Mouse (Mus musculus): ENCODE measurements around the gene Dstyk.

Dstyk gene

GRCm38 (mm10) chr1:132381929-132382328, 35.4 kb upstream of the Dstyk start:
- H3K36me3 ChIP-seq (ENCODE audit: control insufficient read depth, insufficient read depth, low read length, poor library complexity, severe bottlenecking) = no peaks in the 10 kb centered on the region
- DNase-seq (ENCODE audit: low read depth, low spot score) = no peak
- no peaks in the 10 kb centered on the region for H3K27me3 ChIP-seq (ENCODE audit: control insufficient read depth, insufficient read depth, low read length, poor library complexity, severe bottlenecking)

GRCm38 (mm10) chr1:132384001-132384554, 33.3 kb upstream of the Dstyk start:
- H3K36me3 ChIP-seq (ENCODE audit: control insufficient read depth, insufficient read depth, low read length, poor library complexity, severe bottlenecking) = no peaks in the 10 kb centered on the region
- no peak for DNase-seq (ENCODE audit: low read depth, low spot score)
- no peaks in the 10 kb centered on the region for H3K27me3 ChIP-seq (ENCODE audit: control insufficient read depth, insufficient read depth, low read length, poor library complexity, severe bottlenecking)

- H3K36me3 ChIP-seq (ENCODE audit: control insufficient read depth, insufficient read depth, low read length, poor library complexity, severe bottlenecking) = no peaks in the 10 kb centered on the region
- DNase-seq (ENCODE audit: low read depth, low spot score) = no peak
- no peaks in the 10 kb centered on the region for H3K27me3 ChIP-seq (ENCODE audit: control insufficient read depth, insufficient read depth, low read length, poor library complexity, severe bottlenecking)
Observed at GRCm38 (mm10) chr1:132385266-132385665, 32.1 kb upstream of the Dstyk start.

- H3K27me3 ChIP-seq (ENCODE audit: control insufficient read depth, insufficient read depth, low read length, poor library complexity, severe bottlenecking) = no peaks in the 10 kb centered on the region
- H3K36me3 ChIP-seq (ENCODE audit: control insufficient read depth, insufficient read depth, low read length, poor library complexity, severe bottlenecking) = no peaks in the 10 kb centered on the region
- no peak for DNase-seq (ENCODE audit: low read depth, low spot score)
Observed at GRCm38 (mm10) chr1:132385711-132386110, 31.6 kb upstream of the Dstyk start.

GRCm38 (mm10) chr1:132386266-132386665, 31.1 kb upstream of the Dstyk start:
- no peak for DNase-seq (ENCODE audit: low read depth, low spot score)
- Histone ChIP-seq H3K27me3 (ENCODE audit: control insufficient read depth, insufficient read depth, low read length, poor library complexity, severe bottlenecking) (no peaks in the 10 kb centered on the region), H3K36me3 (ENCODE audit: control insufficient read depth, insufficient read depth, low read length, poor library complexity, severe bottlenecking) (no peaks in the 10 kb centered on the region)

- H3K36me3 ChIP-seq (ENCODE audit: control insufficient read depth, insufficient read depth, low read length, poor library complexity, severe bottlenecking) = no peaks in the 10 kb centered on the region
- 0 out of 2 replicates have a peak, but pooled peaks cover 2% of the 10 kb centered on the region for H3K27me3 ChIP-seq (ENCODE audit: control insufficient read depth, insufficient read depth, low read length, poor library complexity, severe bottlenecking)
- no peak for DNase-seq (ENCODE audit: low read depth, low spot score)
Observed at GRCm38 (mm10) chr1:132387943-132388342, 29.4 kb upstream of the Dstyk start.

GRCm38 (mm10) chr1:132388813-132389803, 28.2 kb upstream of the Dstyk start:
- H3K36me3 ChIP-seq (ENCODE audit: control insufficient read depth, insufficient read depth, low read length, poor library complexity, severe bottlenecking) = no peaks in the 10 kb centered on the region
- 0 out of 2 replicates have a peak, but pooled peaks cover 2% of the 10 kb centered on the region for H3K27me3 ChIP-seq (ENCODE audit: control insufficient read depth, insufficient read depth, low read length, poor library complexity, severe bottlenecking)
- DNase-seq (ENCODE audit: low read depth, low spot score) = no peak

GRCm38 (mm10) chr1:132389886-132390585, 27.3 kb upstream of the Dstyk start:
- peak; percentile 75 for DNase-seq (ENCODE audit: low read depth, low spot score)
- Histone ChIP-seq H3K27me3 (ENCODE audit: control insufficient read depth, insufficient read depth, low read length, poor library complexity, severe bottlenecking) (0 out of 2 replicates have a peak, but pooled peaks cover 2% of the 10 kb centered on the region), H3K36me3 (ENCODE audit: control insufficient read depth, insufficient read depth, low read length, poor library complexity, severe bottlenecking) (no peaks in the 10 kb centered on the region)

- H3K36me3 ChIP-seq (ENCODE audit: control insufficient read depth, insufficient read depth, low read length, poor library complexity, severe bottlenecking) = no peaks in the 10 kb centered on the region
- DNase-seq (ENCODE audit: low read depth, low spot score) = peak; percentile 27
- H3K27me3 ChIP-seq (ENCODE audit: control insufficient read depth, insufficient read depth, low read length, poor library complexity, severe bottlenecking) = 0 out of 2 replicates have a peak, but pooled peaks cover 2% of the 10 kb centered on the region
Observed at GRCm38 (mm10) chr1:132390691-132391579, 26.4 kb upstream of the Dstyk start, which contains the start of gene Tmcc2. TSS of gene Tmcc2 (minus strand) at chr1:132391281.

GRCm38 (mm10) chr1:132391580-132392022, 25.8 kb upstream of the Dstyk start:
- no peaks in the 10 kb centered on the region for H3K36me3 ChIP-seq (ENCODE audit: control insufficient read depth, insufficient read depth, low read length, poor library complexity, severe bottlenecking)
- H3K27me3 ChIP-seq (ENCODE audit: control insufficient read depth, insufficient read depth, low read length, poor library complexity, severe bottlenecking) = 0 out of 2 replicates have a peak, but pooled peaks cover 2% of the 10 kb centered on the region
- DNase-seq (ENCODE audit: low read depth, low spot score) = peak; percentile 27

GRCm38 (mm10) chr1:132392872-132393271, 24.5 kb upstream of the Dstyk start:
- Histone ChIP-seq H3K36me3 (ENCODE audit: control insufficient read depth, insufficient read depth, low read length, poor library complexity, severe bottlenecking) (no peaks in the 10 kb centered on the region), H3K27me3 (ENCODE audit: control insufficient read depth, insufficient read depth, low read length, poor library complexity, severe bottlenecking) (0 out of 2 replicates have a peak, but pooled peaks cover 2% of the 10 kb centered on the region)
- DNase-seq (ENCODE audit: low read depth, low spot score) = no peak

- no peak for DNase-seq (ENCODE audit: low read depth, low spot score)
- no peaks in the 10 kb centered on the region for H3K36me3 ChIP-seq (ENCODE audit: control insufficient read depth, insufficient read depth, low read length, poor library complexity, severe bottlenecking)
- no peaks in the 10 kb centered on the region for H3K27me3 ChIP-seq (ENCODE audit: control insufficient read depth, insufficient read depth, low read length, poor library complexity, severe bottlenecking)
Observed at GRCm38 (mm10) chr1:132396705-132397104, 20.6 kb upstream of the Dstyk start.

- DNase-seq (ENCODE audit: low read depth, low spot score) = no peak
- H3K27me3 ChIP-seq (ENCODE audit: control insufficient read depth, insufficient read depth, low read length, poor library complexity, severe bottlenecking) = no peaks in the 10 kb centered on the region
- no peaks in the 10 kb centered on the region for H3K36me3 ChIP-seq (ENCODE audit: control insufficient read depth, insufficient read depth, low read length, poor library complexity, severe bottlenecking)
Observed at GRCm38 (mm10) chr1:132400538-132400937, 16.8 kb upstream of the Dstyk start.

- H3K36me3 ChIP-seq (ENCODE audit: control insufficient read depth, insufficient read depth, low read length, poor library complexity, severe bottlenecking) = no peaks in the 10 kb centered on the region
- H3K27me3 ChIP-seq (ENCODE audit: control insufficient read depth, insufficient read depth, low read length, poor library complexity, severe bottlenecking) = no peaks in the 10 kb centered on the region
- no peak for DNase-seq (ENCODE audit: low read depth, low spot score)
Observed at GRCm38 (mm10) chr1:132401843-132402242, 15.5 kb upstream of the Dstyk start.
